Mouse (Mus musculus): ENCODE data around the gene Arsb.

DNA sequence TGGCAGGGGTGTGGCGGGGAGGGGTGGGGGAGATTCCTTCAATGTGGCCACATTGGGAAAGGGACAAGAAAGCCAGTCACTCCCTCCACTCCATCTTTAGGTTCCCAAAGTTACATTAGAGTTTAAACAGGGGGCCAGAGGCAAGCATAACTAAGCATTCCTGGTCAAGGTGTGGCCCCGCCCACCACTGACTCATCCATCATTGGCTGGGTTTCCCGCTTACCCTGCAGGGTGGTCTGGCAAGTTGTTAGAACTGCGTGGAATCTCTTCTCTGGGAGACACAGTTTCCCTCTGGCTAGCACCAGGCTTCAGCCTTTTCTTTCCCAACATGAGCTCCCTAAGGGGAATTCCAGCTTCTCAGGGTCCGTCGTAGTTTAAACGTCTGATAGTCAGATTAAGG, 213.8 kb downstream of the Arsb start:
- TF ChIP-seq POLR2A (IDR thresholded peaks at IDR 0.05; ENCODE audit: insufficient read length, low read depth): no peak
- TF ChIP-seq SRF (IDR thresholded peaks at IDR 0.05; ENCODE audit: control insufficient read depth, insufficient read length, low read depth): no peak

Measured in myocyte (in vitro differentiated cells).